Mouse (Mus musculus) hindbrain, embryonic 14.5 days (tissue): Measurements from ENCODE around the gene Pgbd5. TPM values are rescaled to one million over a fixed set of nuclear protein-coding genes. Genes with fewer than 3 reads are reported as not detected.

Experiments
- ATAC-seq: fragments of 200-750 bp; cut with Nextera tagmentation; 2 replicates; pipeline ENCODE4 v1.8.0; 2017; ENCODE audit warnings: moderate number of reproducible peaks, mild to moderate bottlenecking, moderate TSS enrichment, moderate library complexity; ENCODE audit not compliant: low FRiP score
- DNase-seq: peaks from one replicate; pipeline ENCODE4 v3.0.0-alpha.2; 2015; ENCODE audit warnings: low spot score
- H3K27ac ChIP-seq: fragments of 300-500 bp; sonication (generic); 2 replicates; pipeline ENCODE4 v1.5.1; 2014; ENCODE audit warnings: mild to moderate bottlenecking, moderate library complexity
- H3K27me3 ChIP-seq: fragments of 300-500 bp; sonication (generic); 2 replicates; pipeline ENCODE4 v1.6.1; 2014; ENCODE audit warnings: mild to moderate bottlenecking, low read length, mixed read lengths; ENCODE audit not compliant: control insufficient read depth, insufficient read depth
- H3K36me3 ChIP-seq: fragments of 300-500 bp; sonication (generic); replicated peaks from 2 replicates; pipeline ENCODE4 v1.6.1; 2014; ENCODE audit not compliant: control insufficient read depth, insufficient read depth
- H3K4me1 ChIP-seq: fragments of 300-500 bp; sonication (generic); replicated peaks from 2 replicates; pipeline ENCODE4 v1.6.1; 2014; ENCODE audit warnings: antibody characterized with exemption, low read length, mixed read lengths; ENCODE audit not compliant: control insufficient read depth, insufficient read depth
- H3K4me2 ChIP-seq: fragments of 300-500 bp; sonication (generic); replicated peaks from 2 replicates; pipeline ENCODE4 v1.6.1; 2014; ENCODE audit warnings: mild to moderate bottlenecking, moderate library complexity
- H3K4me3 ChIP-seq: fragments of 300-500 bp; sonication (generic); replicated peaks from 2 replicates; pipeline ENCODE4 v1.5.1; 2014; ENCODE audit warnings: mild to moderate bottlenecking, low read length
- H3K9ac ChIP-seq: fragments of 300-500 bp; sonication (generic); 2 replicates; pipeline ENCODE4 v1.6.1; 2014
- H3K9me3 ChIP-seq: fragments of 300-500 bp; sonication (generic); 2 replicates; pipeline ENCODE4 v1.6.1; 2016; ENCODE audit warnings: low read length; ENCODE audit not compliant: control insufficient read depth
- WGBS: fragments of 180-500 bp; shearing (Covaris S2); extraction: QIAGEN DNeasy Blood & Tissue Kit; methylation state at CpG from one replicate; pipeline ENCODE4 v1.1.7; 2014; 5-methylcytosine and 5-hydroxymethylcytosine counted together
- polyA plus RNA-seq: library from polyadenylated mRNA; unstranded; fragments of >200 nt; fragmentation: Nextera tagmentation; extraction: Ambion mirVana; gene quantifications from 2 replicates; pipeline ENCODE4 v1.2.1, GENCODE M21; 2014

Pgbd5 gene
- polyA plus RNA-seq, 1 experiment from 2014 or later, result 16.9 TPM

DNA sequence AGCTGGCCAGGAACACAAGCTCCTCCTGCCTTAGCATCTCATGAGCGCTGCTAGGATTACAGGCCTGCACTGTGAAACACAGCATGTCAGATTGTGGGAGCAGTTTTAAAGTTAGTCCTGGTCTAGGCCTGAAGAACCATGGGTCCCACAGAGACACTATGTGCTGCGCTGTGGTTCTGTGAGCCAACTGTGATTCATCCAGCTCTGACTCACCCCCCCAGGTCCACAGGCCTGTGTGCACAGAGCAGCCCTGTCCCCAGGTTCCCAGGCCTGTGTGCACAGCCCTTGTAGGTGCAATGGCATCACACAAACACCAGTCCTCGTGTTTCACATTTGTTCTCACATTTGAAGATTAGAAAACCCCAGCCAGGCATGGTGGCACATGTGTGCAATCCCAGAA is 108.4 kb downstream of the Pgbd5 start:
- Histone ChIP-seq H3K27ac (0 out of 2 replicates have a peak overlapping the region, but pooled peaks have one; percentile 14), H3K4me1 (peaks cover 10% of the 10 kb centered on the region; the same call in 1 of the 2 replicates), H3K4me2 (no peak overlapping the region), H3K27me3 (no peaks in the 10 kb centered on the region), H3K4me3 (no peak overlapping the region), H3K9me3 (no peaks in the 10 kb centered on the region), H3K36me3 (peaks cover 66% of the 10 kb centered on the region), H3K9ac (no peak overlapping the region)
- DNase-seq, result no peak
- WGBS, result 95% methylated on average over 3 of the region's 3 CpGs
- no peak for ATAC-seq

DNA sequence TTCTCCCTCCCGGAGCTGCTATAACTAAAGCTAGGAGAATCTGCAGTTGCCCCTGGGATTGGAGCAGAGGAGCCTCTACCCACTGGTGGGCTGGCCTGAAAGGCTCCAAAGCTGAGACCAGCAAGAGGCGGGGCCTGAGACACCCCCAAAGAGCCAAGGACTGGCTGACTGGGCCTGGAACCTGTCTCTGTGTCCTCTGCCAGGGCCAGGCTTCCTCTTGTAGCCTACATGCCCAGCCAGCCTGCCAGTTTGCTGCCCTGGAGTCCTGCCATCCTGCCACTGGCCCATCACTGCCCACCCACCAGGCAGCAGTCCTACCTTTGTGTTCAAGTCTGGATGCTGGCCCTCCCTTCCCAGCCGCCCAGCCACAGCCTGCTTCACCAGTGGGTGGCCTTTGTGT is 109.0 kb downstream of the Pgbd5 start:
- no peaks in the 10 kb centered on the region for H3K27me3 ChIP-seq
- H3K4me2 ChIP-seq, result no peak overlapping the region
- peaks cover 10% of the 10 kb centered on the region; the same call in 1 of the 2 replicates for H3K4me1 ChIP-seq
- no peak overlapping the region for H3K4me3 ChIP-seq
- no peak overlapping the region for H3K9ac ChIP-seq
- WGBS, result 45% methylated on average over 2 of the region's 3 CpGs
- H3K36me3 ChIP-seq, result peaks cover 66% of the 10 kb centered on the region
- ATAC-seq (peak; percentile 81), DNase-seq (no peak)
- peak overlapping the region; percentile 14; the same call in 1 of the 2 replicates for H3K27ac ChIP-seq
- no peaks in the 10 kb centered on the region for H3K9me3 ChIP-seq

DNA sequence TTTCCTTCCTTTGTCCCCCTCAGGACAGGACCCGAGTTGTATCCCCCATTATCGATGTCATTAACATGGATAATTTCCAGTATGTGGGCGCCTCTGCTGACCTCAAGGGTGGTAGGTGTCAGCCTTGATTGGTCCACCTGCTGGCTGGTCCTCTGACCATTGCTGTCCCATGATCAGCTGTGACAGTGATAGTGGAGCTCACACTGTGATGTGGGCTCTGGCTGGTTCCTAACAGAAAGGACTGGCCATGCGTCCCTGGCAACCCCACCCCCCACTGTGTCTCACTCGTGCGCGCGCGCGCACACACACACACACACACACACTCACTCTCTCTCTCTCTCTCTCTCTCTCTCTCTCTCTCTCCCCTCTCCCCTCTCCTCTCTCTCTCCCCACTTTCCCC is 109.8 kb downstream of the Pgbd5 start:
- ATAC-seq (no peak), DNase-seq (no peak)
- Histone ChIP-seq H3K9ac (no peak overlapping the region), H3K4me3 (no peak overlapping the region), H3K36me3 (peaks cover 63% of the 10 kb centered on the region), H3K4me1 (peaks cover 10% of the 10 kb centered on the region; the same call in 1 of the 2 replicates), H3K27me3 (no peaks in the 10 kb centered on the region), H3K4me2 (no peak overlapping the region), H3K27ac (no peak overlapping the region), H3K9me3 (no peaks in the 10 kb centered on the region)
- 44% methylated on average over 10 of the region's 10 CpGs for WGBS

DNA sequence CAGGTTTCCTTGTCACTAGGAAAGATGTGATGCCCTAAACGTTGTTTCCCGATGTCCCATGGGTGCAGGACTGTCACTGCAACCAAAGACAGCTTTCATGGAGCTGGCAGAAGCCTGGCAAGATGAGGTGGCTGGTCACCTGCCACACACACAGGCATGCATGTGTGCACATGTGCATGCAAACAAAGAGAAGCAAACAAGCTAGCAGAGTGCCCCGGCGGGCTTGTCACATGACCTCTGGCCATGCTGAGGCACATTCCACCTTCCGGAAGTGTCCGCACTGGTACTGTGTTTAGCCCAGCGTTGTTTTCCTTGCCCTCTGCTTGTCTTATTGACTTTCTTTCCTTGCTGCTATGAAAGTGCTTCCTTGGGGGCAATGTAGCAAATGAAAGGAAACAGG is 111.2 kb downstream of the Pgbd5 start:
- Histone ChIP-seq H3K9me3 (no peaks in the 10 kb centered on the region), H3K4me1 (peaks cover 10% of the 10 kb centered on the region; the same call in 1 of the 2 replicates), H3K9ac (no peak overlapping the region), H3K4me2 (no peak overlapping the region), H3K36me3 (peaks cover 62% of the 10 kb centered on the region), H3K27ac (no peak overlapping the region), H3K27me3 (no peaks in the 10 kb centered on the region), H3K4me3 (no peak overlapping the region)
- 75% methylated on average over 7 of the region's 7 CpGs for WGBS
- ATAC-seq (no peak), DNase-seq (no peak)

DNA sequence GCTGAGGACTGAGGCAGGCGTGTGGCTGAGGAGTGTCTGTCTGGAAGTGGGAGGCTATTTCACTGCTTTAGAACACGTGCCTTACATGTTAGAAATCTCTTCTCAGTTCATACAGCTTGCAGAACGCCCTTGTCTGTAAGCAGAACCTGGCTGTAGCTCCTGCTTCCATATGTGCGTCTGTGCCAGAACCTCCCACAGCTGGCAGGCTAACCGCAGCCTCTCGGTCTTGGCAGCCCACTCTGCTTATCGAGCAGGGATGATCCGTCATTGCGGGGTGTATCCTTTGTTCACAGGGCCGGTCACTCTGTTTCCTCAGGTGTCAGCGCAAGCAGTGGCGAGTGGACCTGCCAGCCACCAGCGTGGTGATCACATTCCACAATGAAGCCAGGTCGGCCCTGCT is 116.1 kb downstream of the Pgbd5 start:
- Histone ChIP-seq H3K4me2 (no peak overlapping the region), H3K36me3 (peaks cover 38% of the 10 kb centered on the region), H3K9me3 (no peaks in the 10 kb centered on the region), H3K4me3 (no peak overlapping the region), H3K27ac (0 out of 2 replicates have a peak overlapping the region, but pooled peaks have one; percentile 44), H3K9ac (no peak overlapping the region), H3K27me3 (no peaks in the 10 kb centered on the region), H3K4me1 (peaks cover 31% of the 10 kb centered on the region)
- 86% methylated on average over 14 of the region's 14 CpGs for WGBS
- DNase-seq (no peak), ATAC-seq (no peak)

DNA sequence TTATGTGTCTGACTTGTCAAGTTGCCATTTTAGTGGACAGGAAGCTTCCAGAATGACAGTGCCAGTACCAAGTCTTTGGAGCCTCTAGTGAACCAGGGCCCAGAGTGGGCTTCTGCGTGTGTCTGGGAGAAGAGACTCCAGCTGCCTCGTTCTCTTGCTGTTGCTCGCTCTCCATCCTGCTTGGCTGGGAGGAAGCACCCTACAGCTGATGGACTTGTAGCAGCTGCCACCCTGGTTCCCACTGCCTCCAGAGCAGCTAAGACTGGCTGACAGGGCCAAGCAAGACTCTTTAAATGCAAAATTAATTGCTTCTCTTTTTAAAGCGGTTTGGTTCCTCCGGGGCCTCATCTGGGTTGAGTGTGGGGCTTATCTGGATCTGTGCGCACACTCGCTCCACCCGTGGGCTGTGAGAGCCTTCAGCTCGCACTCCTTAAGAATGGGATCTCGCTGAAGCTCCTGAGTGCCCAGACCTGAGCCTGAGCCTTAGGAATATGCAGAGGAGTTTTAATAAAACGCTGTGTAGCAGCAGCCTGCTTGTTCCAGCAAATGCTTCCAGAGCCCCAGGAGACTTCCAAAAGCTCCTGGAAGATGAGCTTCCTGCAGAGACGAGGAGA is 118.1 kb downstream of the Pgbd5 start:
- H3K9me3 ChIP-seq, result no peaks in the 10 kb centered on the region
- H3K4me1 ChIP-seq, result peaks cover 48% of the 10 kb centered on the region
- ATAC-seq (0 out of 2 replicates have a peak, but pooled peaks have one; percentile 29), DNase-seq (no peak)
- H3K27ac ChIP-seq, result peak overlapping the region; percentile 70
- no peak overlapping the region for H3K4me3 ChIP-seq
- peak overlapping the region; percentile 1; the same call in 1 of the 2 replicates for H3K4me2 ChIP-seq
- no peaks in the 10 kb centered on the region for H3K27me3 ChIP-seq
- no peak overlapping the region for H3K9ac ChIP-seq
- 25% methylated on average over 12 of the region's 12 CpGs for WGBS
- peaks cover 25% of the 10 kb centered on the region for H3K36me3 ChIP-seq

DNA sequence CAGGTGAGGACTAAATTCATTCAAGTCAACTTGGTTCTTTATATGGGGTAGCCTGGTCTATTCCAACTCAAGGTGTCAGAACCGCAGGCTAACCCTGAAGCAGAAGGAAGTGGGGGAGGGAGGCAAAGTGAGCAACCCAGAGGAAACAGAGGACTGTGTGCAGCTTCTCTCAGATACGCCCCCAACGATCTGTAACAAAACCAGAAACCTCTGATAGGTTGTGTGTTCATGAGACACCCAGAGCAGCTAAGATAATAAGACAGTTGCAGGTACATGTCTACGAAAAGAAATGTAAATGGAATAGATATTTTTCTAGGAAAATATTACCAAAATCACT is 120.2 kb downstream of the Pgbd5 start:
- Histone ChIP-seq H3K4me3 (no peak overlapping the region), H3K36me3 (peaks cover 9% of the 10 kb centered on the region), H3K4me2 (no peak overlapping the region), H3K9ac (no peak overlapping the region), H3K9me3 (no peaks in the 10 kb centered on the region), H3K27ac (no peak overlapping the region), H3K27me3 (no peaks in the 10 kb centered on the region), H3K4me1 (peaks cover 53% of the 10 kb centered on the region)
- no peak for DNase-seq
- ATAC-seq, result no peak
- WGBS, result 89% methylated on average over 4 of the region's 4 CpGs

Other genes with a start within 250 kb of the Pgbd5 start
- 62.9 and 70.6 TPM in 2 replicates for gene Galnt2, start 208.3 kb downstream of the Pgbd5 start, polyA plus RNA-seq
- 32.5 and 34.7 TPM in 2 replicates for gene Cog2, start 81.1 kb upstream of the Pgbd5 start, polyA plus RNA-seq
- 0.76 and 1.1 TPM in 2 replicates for gene Agt, start 130.0 kb upstream of the Pgbd5 start, polyA plus RNA-seq
- 0.11 and 0.53 TPM in 2 replicates for gene Capn9, start 136.5 kb upstream of the Pgbd5 start, polyA plus RNA-seq
- 26.6 and 27.3 TPM in 2 replicates for gene 2310022B05Rik, start 223.7 kb upstream of the Pgbd5 start, polyA plus RNA-seq